Mouse (Mus musculus): Measurements from ENCODE around the gene Pdk1. TPM values are rescaled to one million over a fixed set of nuclear protein-coding genes. Genes with fewer than 3 reads are reported as not detected.

Gene Pdk1
- total and polyA plus RNA-seq, 2 experiments from 2014 or later, result 18.9 to 51.8 TPM

GRCm38 (mm10) chr2:71888437-71888836 is 15.4 kb downstream of the Pdk1 start:
- H3K4me3 ChIP-seq (ENCODE audit: low read depth, low read length), result no peak overlapping the region
- no peak overlapping the region for H3K9ac ChIP-seq (replicated peaks; ENCODE audit: low read length, poor library complexity, severe bottlenecking)
- H3K9me3 ChIP-seq (ENCODE audit: low read length), result no peaks in the 10 kb centered on the region
- 0 out of 2 replicates have a peak, but pooled peaks have one; percentile 10 for TF ChIP-seq CTCF (IDR thresholded peaks at IDR 0.05)
- H3K27me3 ChIP-seq (ENCODE audit: insufficient read depth, low read length), result no peaks in the 10 kb centered on the region
- no peak for DNase-seq (ENCODE audit: low spot score)
- ATAC-seq (ENCODE audit: low FRiP score), result no peak
- no peaks in the 10 kb centered on the region for H3K4me1 ChIP-seq (ENCODE audit: insufficient read depth, low read length)
- no peak overlapping the region for H3K27ac ChIP-seq (ENCODE audit: low read depth, low read length)
- peaks cover 25% of the 10 kb centered on the region for H3K36me3 ChIP-seq (ENCODE audit: insufficient read depth, low read length)
- 75% methylated on average over 4 of the region's 4 CpGs for WGBS
- H3K4me2 ChIP-seq (ENCODE audit: low read depth, low read length, poor library complexity, severe bottlenecking), result no peak overlapping the region

- Histone ChIP-seq H3K27ac (ENCODE audit: low read depth, low read length) (no peak overlapping the region), H3K36me3 (ENCODE audit: insufficient read depth, low read length) (peaks cover 23% of the 10 kb centered on the region), H3K27me3 (ENCODE audit: insufficient read depth, low read length) (no peaks in the 10 kb centered on the region), H3K4me1 (ENCODE audit: insufficient read depth, low read length) (no peaks in the 10 kb centered on the region), H3K9ac (replicated peaks; ENCODE audit: low read length, poor library complexity, severe bottlenecking) (no peak overlapping the region), H3K9me3 (ENCODE audit: low read length) (no peaks in the 10 kb centered on the region), H3K4me2 (ENCODE audit: low read depth, low read length, poor library complexity, severe bottlenecking) (no peak overlapping the region), H3K4me3 (ENCODE audit: low read depth, low read length) (no peak overlapping the region)
- no peak for TF ChIP-seq CTCF (IDR thresholded peaks at IDR 0.05)
- no peak for DNase-seq (ENCODE audit: low spot score)
- ATAC-seq (ENCODE audit: low FRiP score), result no peak
- WGBS, result 88% methylated on average over 2 of the region's 2 CpGs
These were observed 18.5 kb downstream of the Pdk1 start for GRCm38 (mm10) chr2:71891536-71891935.

GRCm38 (mm10) chr2:71892741-71893349 is 19.8 kb downstream of the Pdk1 start:
- H3K9me3 ChIP-seq (ENCODE audit: low read length), result no peaks in the 10 kb centered on the region
- 96% methylated on average over 7 of the region's 7 CpGs for WGBS

GRCm38 (mm10) chr2:71895596-71896286 is 22.7 kb downstream of the Pdk1 start:
- H3K9me3 ChIP-seq (ENCODE audit: low read length), result no peaks in the 10 kb centered on the region
- H3K4me1 ChIP-seq (ENCODE audit: insufficient read depth, low read length), result no peaks in the 10 kb centered on the region
- ATAC-seq (ENCODE audit: low FRiP score) (no peak), DNase-seq (ENCODE audit: low spot score) (no peak)
- TF ChIP-seq CTCF (IDR thresholded peaks at IDR 0.05), result no peak
- H3K36me3 ChIP-seq (ENCODE audit: insufficient read depth, low read length), result peaks cover 16% of the 10 kb centered on the region
- H3K4me3 ChIP-seq (ENCODE audit: low read depth, low read length), result no peak overlapping the region
- H3K27ac ChIP-seq (ENCODE audit: low read depth, low read length), result no peak overlapping the region
- 84% methylated on average over 13 of the region's 13 CpGs for WGBS
- H3K9ac ChIP-seq (replicated peaks; ENCODE audit: low read length, poor library complexity, severe bottlenecking), result no peak overlapping the region
- no peaks in the 10 kb centered on the region for H3K27me3 ChIP-seq (ENCODE audit: insufficient read depth, low read length)
- no peak overlapping the region for H3K4me2 ChIP-seq (ENCODE audit: low read depth, low read length, poor library complexity, severe bottlenecking)

More at GRCm38 (mm10) chr2:71892741-71893349, 19.8 kb downstream of the Pdk1 start:
- Histone ChIP-seq H3K4me1 (ENCODE audit: insufficient read depth, low read length) (no peaks in the 10 kb centered on the region), H3K9ac (replicated peaks; ENCODE audit: low read length, poor library complexity, severe bottlenecking) (no peak overlapping the region), H3K4me2 (ENCODE audit: low read depth, low read length, poor library complexity, severe bottlenecking) (no peak overlapping the region), H3K36me3 (ENCODE audit: insufficient read depth, low read length) (peaks cover 23% of the 10 kb centered on the region), H3K27me3 (ENCODE audit: insufficient read depth, low read length) (no peaks in the 10 kb centered on the region), H3K27ac (ENCODE audit: low read depth, low read length) (no peak overlapping the region), H3K4me3 (ENCODE audit: low read depth, low read length) (no peak overlapping the region)
- DNase-seq (ENCODE audit: low spot score) (no peak), ATAC-seq (ENCODE audit: low FRiP score) (no peak)
- TF ChIP-seq CTCF (IDR thresholded peaks at IDR 0.05), result no peak

GRCm38 (mm10) chr2:71897420-71897819 is 24.4 kb downstream of the Pdk1 start:
- no peak overlapping the region for H3K4me2 ChIP-seq (ENCODE audit: low read depth, low read length, poor library complexity, severe bottlenecking)
- H3K27ac ChIP-seq (ENCODE audit: low read depth, low read length), result no peak overlapping the region
- H3K9me3 ChIP-seq (ENCODE audit: low read length), result no peaks in the 10 kb centered on the region
- no peak for DNase-seq (ENCODE audit: low spot score)
- no peak overlapping the region for H3K4me3 ChIP-seq (ENCODE audit: low read depth, low read length)
- no peaks in the 10 kb centered on the region for H3K27me3 ChIP-seq (ENCODE audit: insufficient read depth, low read length)
- no peak for TF ChIP-seq CTCF (IDR thresholded peaks at IDR 0.05)
- H3K4me1 ChIP-seq (ENCODE audit: insufficient read depth, low read length), result no peaks in the 10 kb centered on the region
- 55% methylated on average over 12 of the region's 12 CpGs for WGBS
- H3K9ac ChIP-seq (replicated peaks; ENCODE audit: low read length, poor library complexity, severe bottlenecking), result no peak overlapping the region
- ATAC-seq (ENCODE audit: low FRiP score), result no peak
- peaks cover 17% of the 10 kb centered on the region for H3K36me3 ChIP-seq (ENCODE audit: insufficient read depth, low read length)

GRCm38 (mm10) chr2:71898335-71898856 is 25.4 kb downstream of the Pdk1 start:
- no peak for ATAC-seq (ENCODE audit: low FRiP score)
- Histone ChIP-seq H3K9ac (replicated peaks; ENCODE audit: low read length, poor library complexity, severe bottlenecking) (no peak overlapping the region), H3K9me3 (ENCODE audit: low read length) (no peaks in the 10 kb centered on the region), H3K36me3 (ENCODE audit: insufficient read depth, low read length) (peaks cover 11% of the 10 kb centered on the region; the same call in 1 of the 2 replicates), H3K4me2 (ENCODE audit: low read depth, low read length, poor library complexity, severe bottlenecking) (no peak overlapping the region), H3K27ac (ENCODE audit: low read depth, low read length) (no peak overlapping the region), H3K4me3 (ENCODE audit: low read depth, low read length) (no peak overlapping the region), H3K4me1 (ENCODE audit: insufficient read depth, low read length) (no peaks in the 10 kb centered on the region), H3K27me3 (ENCODE audit: insufficient read depth, low read length) (no peaks in the 10 kb centered on the region)
- DNase-seq (ENCODE audit: low spot score), result peak; percentile 77
- TF ChIP-seq CTCF (IDR thresholded peaks at IDR 0.05), result peak; percentile 93
- WGBS, result 50% methylated on average over 8 of the region's 8 CpGs
